Mouse (Mus musculus) heart, embryonic 14.5 days (tissue): ENCODE results near the gene Thsd4. TPM values are rescaled to one million over a fixed set of nuclear protein-coding genes. Genes with fewer than 3 reads are reported as not detected.
"Not testable (repeated sequence)": the region's sequence is repeated elsewhere in the genome, so short reads cannot be mapped to it uniquely, and the experiment has no call there.

Source experiments
- ATAC-seq: fragments of 200-750 bp; cut with Nextera tagmentation; 2 replicates; pipeline ENCODE4 v1.8.0; 2017; ENCODE audit warnings: low read depth, moderate TSS enrichment; ENCODE audit not compliant: insufficient number of reproducible peaks, insufficient read depth, low FRiP score
- H3K27ac ChIP-seq, 2 experiments: fragments of 200-500 bp in 1 of 2; fragments of 300-500 bp in 1 of 2; sonication (generic) in 1 of 2; replicated peaks in 1 of 2; 2 replicates each; pipeline ENCODE4 v1.5.1; 2012 to 2014; ENCODE audit warnings: low read depth in 2 of 2, low read length in 2 of 2, control low read depth in 1 of 2, mild to moderate bottlenecking in 1 of 2, mixed read lengths in 1 of 2; ENCODE audit not compliant: control insufficient read depth in 1 of 2, insufficient read depth in 1 of 2
- H3K27me3 ChIP-seq: fragments of 300-500 bp; sonication (generic); 2 replicates; pipeline ENCODE4 v1.6.1; 2014; ENCODE audit warnings: mild to moderate bottlenecking, low read length, control low read depth; ENCODE audit not compliant: control insufficient read depth, insufficient read depth
- H3K36me3 ChIP-seq: fragments of 300-500 bp; sonication (generic); 2 replicates; pipeline ENCODE4 v1.6.1; 2014; ENCODE audit warnings: mild to moderate bottlenecking, control low read depth, low read length, mixed read lengths; ENCODE audit not compliant: control insufficient read depth, insufficient read depth
- H3K4me1 ChIP-seq, 2 experiments: fragments of 200-500 bp in 1 of 2; fragments of 300-500 bp in 1 of 2; sonication (generic) in 1 of 2; 2 replicates each; pipeline ENCODE4 v1.6.1; 2012 to 2014; ENCODE audit warnings: low read length in 2 of 2, control low read depth in 1 of 2, mixed read lengths in 1 of 2; ENCODE audit not compliant: control insufficient read depth in 2 of 2, insufficient read depth in 2 of 2
- H3K4me2 ChIP-seq: fragments of 300-500 bp; sonication (generic); 2 replicates; pipeline ENCODE4 v1.6.1; 2014; ENCODE audit warnings: mild to moderate bottlenecking, low read length
- H3K4me3 ChIP-seq, 2 experiments: fragments of 200-500 bp in 1 of 2; fragments of 300-500 bp in 1 of 2; sonication (generic) in 1 of 2; 2 replicates each; pipeline ENCODE4 v1.5.1; 2012 to 2014; ENCODE audit warnings: low read length in 2 of 2, mild to moderate bottlenecking in 2 of 2, control low read depth in 1 of 2, low read depth in 1 of 2, moderate library complexity in 1 of 2; ENCODE audit not compliant: control insufficient read depth in 1 of 2, insufficient read depth in 1 of 2
- H3K9ac ChIP-seq: fragments of 300-500 bp; sonication (generic); 2 replicates; pipeline ENCODE4 v1.6.1; 2014; ENCODE audit warnings: mild to moderate bottlenecking, low read length
- H3K9me3 ChIP-seq: fragments of 300-500 bp; sonication (generic); 2 replicates; pipeline ENCODE4 v1.6.1; 2016; ENCODE audit warnings: low read length, control low read depth; ENCODE audit not compliant: control insufficient read depth
- WGBS: fragments of 180-500 bp; shearing (Covaris S2); extraction: QIAGEN DNeasy Blood & Tissue Kit; methylation state at CpG from one replicate; pipeline ENCODE4 v1.1.7; 2014; 5-methylcytosine and 5-hydroxymethylcytosine counted together
- polyA plus RNA-seq: library from polyadenylated mRNA; unstranded; fragments of >200 nt; fragmentation: Nextera tagmentation; extraction: Ambion mirVana; gene quantifications from 2 replicates; pipeline ENCODE4 v1.2.1, GENCODE M21; 2014

The Thsd4 gene
- polyA plus RNA-seq, 1 experiment from 2014 or later: 9.5 TPM

- Histone ChIP-seq H3K4me2 (no peak overlapping the region), H3K9ac (no peak overlapping the region), H3K27me3 (no peaks in the 10 kb centered on the region), H3K9me3 (no peaks in the 10 kb centered on the region), H3K36me3 (no peaks in the 10 kb centered on the region), H3K27ac (no peak overlapping the region), H3K4me3 (no peak overlapping the region), H3K4me1 (peaks cover 8 to 11% of the 10 kb centered on the region in 2 experiments)
- WGBS: 42% methylated on average over 10 of the region's 10 CpGs
- ATAC-seq: no peak
These were observed 556.8 kb downstream of the Thsd4 start for GRCm38 (mm10) chr9:59965046-59965445.

- ATAC-seq: no peak
- Histone ChIP-seq H3K9ac (no peak overlapping the region), H3K4me1 (peaks cover 8 to 11% of the 10 kb centered on the region in 2 experiments), H3K4me3 (no peak overlapping the region), H3K36me3 (no peaks in the 10 kb centered on the region), H3K4me2 (no peak overlapping the region), H3K9me3 (no peaks in the 10 kb centered on the region), H3K27me3 (no peaks in the 10 kb centered on the region), H3K27ac (no peak overlapping the region)
- 46% methylated on average over 3 of the region's 3 CpGs for WGBS
These were observed 557.5 kb downstream of the Thsd4 start for GRCm38 (mm10) chr9:59964367-59964766.

- H3K27ac ChIP-seq: no peak overlapping the region
- no peak overlapping the region for H3K9ac ChIP-seq
- ATAC-seq: no peak
These were observed 560.5 kb downstream of the Thsd4 start for GRCm38 (mm10) chr9:59961201-59961955.

GRCm38 (mm10) chr9:59960559-59960958 is 561.3 kb downstream of the Thsd4 start, which contains the start of gene Nr2e3:
Gene Nr2e3, minus strand, starts transcription at chr9:59960659.
- Histone ChIP-seq H3K27ac (no peak within 1 kb of the TSS), H3K4me3 (no peak within 1 kb of the TSS), H3K4me2 (no peak within 1 kb of the TSS), H3K27me3 (no peaks in the 10 kb centered on the region), H3K36me3 (no peaks in the 10 kb centered on the region), H3K9ac (no peak within 1 kb of the TSS), H3K9me3 (no peaks in the 10 kb centered on the region), H3K4me1 (peaks cover 13 to 20% of the 10 kb centered on the region in 2 experiments)
- no peak for ATAC-seq
- 84% methylated on average over 10 of the region's 10 CpGs for WGBS

More at GRCm38 (mm10) chr9:59961201-59961955, 560.5 kb downstream of the Thsd4 start:
- 65% methylated on average over 14 of the region's 14 CpGs for WGBS
- Histone ChIP-seq H3K36me3 (no peaks in the 10 kb centered on the region), H3K9me3 (no peaks in the 10 kb centered on the region), H3K27me3 (no peaks in the 10 kb centered on the region), H3K4me1 (peaks cover 8 to 15% of the 10 kb centered on the region in 2 experiments), H3K4me2 (no peak overlapping the region), H3K4me3 (no peak overlapping the region)

GRCm38 (mm10) chr9:59959276-59959675 is 562.6 kb downstream of the Thsd4 start:
- Histone ChIP-seq H3K27me3 (no peaks in the 10 kb centered on the region), H3K4me1 (peaks cover 13 to 14% of the 10 kb centered on the region in 2 experiments), H3K4me3 (no peak overlapping the region), H3K9me3 (no peaks in the 10 kb centered on the region), H3K27ac (no peak overlapping the region), H3K9ac (no peak overlapping the region), H3K36me3 (no peaks in the 10 kb centered on the region), H3K4me2 (no peak overlapping the region)
- ATAC-seq: 0 out of 2 replicates have a peak, but pooled peaks have one; percentile 29
- WGBS: 2% methylated on average over 8 of the region's 8 CpGs

- not testable (repeated sequence) for H3K4me2 ChIP-seq, H3K27me3 ChIP-seq, H3K27ac ChIP-seq, H3K9me3 ChIP-seq, H3K36me3 ChIP-seq, H3K9ac ChIP-seq, H3K4me3 ChIP-seq, ATAC-seq
- WGBS: 93% methylated on average over 1 of the region's 1 CpGs
- peaks cover 11 to 13% of the 10 kb centered on the region in 2 experiments for H3K4me1 ChIP-seq
These were observed 563.7 kb downstream of the Thsd4 start for GRCm38 (mm10) chr9:59958115-59958514.

- Histone ChIP-seq H3K9ac (no peak overlapping the region), H3K27ac (no peak overlapping the region), H3K4me2 (no peak overlapping the region), H3K9me3 (no peaks in the 10 kb centered on the region), H3K4me1 (peaks cover 13 to 14% of the 10 kb centered on the region in 2 experiments), H3K4me3 (no peak overlapping the region), H3K27me3 (no peaks in the 10 kb centered on the region), H3K36me3 (no peaks in the 10 kb centered on the region)
- 43% methylated on average over 6 of the region's 6 CpGs for WGBS
- ATAC-seq: no peak
These were observed 565.4 kb downstream of the Thsd4 start for GRCm38 (mm10) chr9:59956496-59956895.
